Mouse (Mus musculus): ENCODE results near the gene Mecom.

DNA sequence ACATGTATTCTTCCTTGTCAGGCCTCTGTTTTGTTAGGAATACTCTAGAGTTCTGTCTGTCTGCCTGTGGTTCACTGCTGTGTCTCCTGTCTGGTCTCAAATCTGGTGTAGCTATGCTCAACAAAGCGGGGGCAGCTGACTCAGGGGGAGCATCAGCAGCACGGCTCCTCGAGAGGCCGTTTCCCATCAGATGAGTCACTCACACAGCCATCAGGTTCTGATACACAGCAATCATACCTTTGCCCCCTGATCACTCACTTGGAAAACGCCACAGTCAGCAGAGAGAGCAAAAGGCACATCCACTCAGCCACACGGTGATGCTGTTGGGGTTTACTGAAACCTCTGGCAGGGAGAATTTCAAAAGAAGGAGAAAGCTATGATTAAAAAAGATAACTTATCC is 5.9 kb upstream of the Mecom start:
- TF ChIP-seq ZNF384 (IDR thresholded peaks at IDR 0.05; ENCODE audit: low read depth, low read length) (no peak), HCFC1 (IDR thresholded peaks at IDR 0.05; ENCODE audit: borderline replicate concordance, insufficient read depth, low read length) (no peak)
